Mouse (Mus musculus): Measurements from ENCODE around the gene Myl10. TPM values are rescaled to one million over a fixed set of nuclear protein-coding genes. Genes with fewer than 3 reads are reported as not detected.
"Not testable (repeated sequence)": the region's sequence is repeated elsewhere in the genome, so short reads cannot be mapped to it uniquely, and the experiment has no call there.

Myl10 gene
- total RNA-seq, 4 experiments from 2014 or later, result not detected

DNA sequence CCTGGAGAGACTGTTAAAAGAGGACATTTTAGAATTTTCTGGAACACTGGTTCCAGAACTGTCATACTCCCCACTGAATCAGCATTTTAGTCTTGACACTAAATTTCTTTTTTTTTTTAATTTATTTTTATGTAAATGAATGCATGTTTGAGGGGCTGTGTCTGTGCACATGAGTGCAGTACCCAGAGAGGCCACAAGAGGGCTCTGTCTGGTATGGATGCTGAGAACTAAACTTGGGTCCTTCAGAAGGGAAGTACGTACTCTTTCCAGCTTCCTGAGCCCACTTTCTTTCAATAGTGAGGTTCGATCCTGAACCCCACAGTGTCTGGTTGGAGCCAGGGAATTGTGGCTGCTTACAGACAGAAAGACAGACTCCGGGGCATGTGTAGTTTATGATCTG lies 12.6 kb downstream of the Myl10 start:
- no peak for DNase-seq (ENCODE audit: low spot score)

DNA sequence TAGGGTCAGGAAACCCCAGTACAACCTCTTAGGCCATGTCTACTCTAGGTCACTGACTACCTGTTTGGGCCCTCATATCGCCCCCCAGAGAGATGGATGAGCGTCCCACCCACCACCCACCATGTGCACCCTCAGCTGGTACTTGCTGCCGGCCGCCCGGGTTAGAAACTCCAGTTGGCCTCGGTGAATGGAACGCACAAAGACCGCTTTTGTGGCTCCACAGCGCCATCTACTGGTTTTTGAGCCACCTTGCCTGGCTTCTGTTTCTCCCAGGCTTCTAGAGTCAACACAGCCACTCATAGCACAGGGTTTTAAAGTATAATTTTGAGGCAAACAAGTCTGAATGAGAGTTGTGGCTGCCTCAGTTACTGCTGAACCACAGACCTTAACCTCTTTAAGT lies 13.9 kb downstream of the Myl10 start:
- peak; percentile 53 for DNase-seq (ENCODE audit: low spot score)

DNA sequence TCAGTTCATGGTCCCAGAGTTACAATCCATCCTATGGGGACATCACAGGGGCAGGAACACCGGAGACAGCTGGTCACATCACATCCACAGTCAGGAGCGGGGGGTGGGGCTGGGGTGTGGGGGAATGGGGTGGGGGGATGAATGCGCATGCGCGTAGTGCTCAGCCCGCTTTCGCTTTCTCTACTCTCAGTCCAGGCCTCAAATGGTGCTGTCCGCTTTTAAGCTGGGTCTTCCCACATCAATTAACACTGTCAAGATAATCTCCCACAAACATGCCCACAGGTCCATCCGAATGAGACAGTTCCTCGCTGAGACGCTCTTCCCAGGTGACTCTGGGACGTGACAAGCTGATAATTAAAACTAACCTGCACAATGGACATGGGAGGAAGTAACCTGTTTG lies 15.2 kb downstream of the Myl10 start:
- no peak for DNase-seq (ENCODE audit: low spot score)

DNA sequence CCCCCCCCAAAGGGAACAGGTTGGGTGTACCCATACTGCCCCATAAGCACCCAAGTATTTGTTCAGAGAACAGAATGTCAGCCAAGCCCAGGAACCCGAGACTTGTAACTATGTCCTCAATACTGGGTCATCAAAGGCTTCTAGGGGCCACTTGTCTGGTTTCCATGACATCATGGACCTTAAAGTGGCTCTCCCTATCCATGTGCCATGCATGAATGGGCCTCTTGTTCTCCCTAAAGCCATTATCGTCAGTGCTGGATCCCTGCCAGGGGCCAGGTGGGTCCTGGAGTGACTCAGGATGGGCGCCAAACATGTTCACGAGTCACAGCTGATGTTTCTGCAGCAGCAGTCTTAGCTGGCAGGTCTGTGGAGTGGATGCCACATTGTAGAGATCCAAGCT lies 17.8 kb downstream of the Myl10 start:
- no peak for DNase-seq (ENCODE audit: low spot score)

DNA sequence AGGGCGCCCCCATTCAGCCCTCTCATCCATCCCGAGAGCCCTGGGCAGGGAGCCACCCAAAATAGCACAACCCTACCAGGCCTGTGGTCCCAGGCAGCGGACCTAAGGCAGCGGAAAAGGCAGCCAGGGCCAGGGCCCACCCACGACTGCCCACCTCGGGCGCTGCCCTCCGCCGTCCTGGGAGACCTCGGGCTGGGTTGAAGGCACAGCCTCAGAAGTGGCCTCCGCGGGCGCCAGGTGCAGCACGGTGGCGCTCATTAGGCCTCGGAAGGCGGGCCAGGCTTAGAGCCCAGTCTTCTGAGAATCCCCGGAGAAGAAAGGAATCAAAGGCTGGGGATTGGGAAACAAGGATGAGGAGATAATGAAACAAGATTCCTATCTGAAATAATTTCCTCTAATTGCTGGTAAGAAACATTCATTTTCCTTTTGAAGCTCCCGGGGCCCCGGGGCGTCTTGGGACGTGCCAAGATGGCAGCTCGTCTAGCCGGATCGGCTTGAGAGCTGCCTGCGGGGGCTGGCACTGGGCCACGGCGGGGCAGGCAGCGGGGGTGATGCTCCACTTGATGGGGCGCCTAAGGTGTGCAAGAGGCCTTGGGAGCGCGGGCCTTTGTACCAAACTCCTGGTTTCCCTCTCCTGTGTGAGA lies 21.4 kb downstream of the Myl10 start:
- DNase-seq (ENCODE audit: low spot score), result no peak

DNA sequence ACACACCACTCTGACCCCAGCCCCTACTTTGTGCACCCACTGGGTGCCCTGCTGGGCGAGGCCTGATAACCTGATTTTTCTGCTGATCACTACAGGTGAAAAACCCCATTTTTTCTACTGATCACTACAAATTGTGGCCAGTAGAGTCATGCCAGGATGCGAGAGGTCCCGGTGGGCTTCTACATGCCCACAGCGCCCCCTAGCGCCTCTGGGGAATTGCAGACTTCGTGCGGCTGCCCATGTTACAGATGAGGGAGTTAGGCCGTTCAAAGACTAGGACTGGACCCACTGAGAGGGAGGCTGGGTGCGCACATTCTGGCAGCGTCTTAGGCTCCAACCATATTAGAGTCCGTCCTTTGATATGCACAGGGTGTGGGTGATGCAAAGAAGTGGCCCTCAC lies 21.9 kb downstream of the Myl10 start:
- no peak for DNase-seq (ENCODE audit: low spot score)

DNA sequence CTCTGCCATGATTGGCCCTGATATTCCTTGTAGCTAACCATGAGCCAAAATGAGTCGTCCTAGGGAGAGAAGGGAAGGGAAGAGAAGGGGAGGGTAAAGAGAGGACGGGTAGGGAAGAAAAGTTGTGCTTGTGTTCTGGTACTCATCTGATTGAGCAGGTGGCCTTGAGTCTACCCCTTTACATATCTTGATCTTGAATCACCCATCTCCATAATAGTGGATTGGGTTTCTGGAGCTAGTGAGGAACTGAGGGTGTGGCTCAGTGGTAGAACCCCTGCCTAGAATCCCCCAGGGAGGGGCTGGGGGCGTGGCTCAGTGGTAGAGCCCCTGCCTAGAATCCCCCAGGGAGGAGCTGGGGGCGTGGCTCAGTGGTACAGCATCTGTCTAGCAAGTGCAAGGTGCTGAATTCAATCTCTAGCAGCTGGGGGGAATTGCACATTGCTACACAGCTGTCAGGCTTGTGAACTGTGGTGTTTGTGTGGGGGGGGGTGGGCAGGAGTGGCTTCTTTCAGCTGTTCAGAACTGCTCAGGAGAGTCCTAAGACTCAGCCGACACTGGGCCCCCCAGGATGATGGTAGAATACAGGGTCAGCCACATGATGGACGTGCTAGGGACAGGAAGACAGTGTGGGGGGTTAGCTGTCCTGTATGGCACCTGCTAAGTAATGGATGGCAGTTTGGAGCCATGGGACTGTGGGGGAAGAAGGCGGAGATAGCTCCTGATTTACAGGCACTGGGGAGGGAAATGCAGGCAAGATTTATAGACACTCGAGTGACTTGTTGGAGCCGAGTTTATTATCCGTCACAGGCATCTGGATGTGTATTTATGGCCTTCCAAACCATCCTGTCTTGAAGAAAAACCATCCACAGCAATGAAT lies 24.0 kb downstream of the Myl10 start:
- no peak for DNase-seq (ENCODE audit: low spot score)

DNA sequence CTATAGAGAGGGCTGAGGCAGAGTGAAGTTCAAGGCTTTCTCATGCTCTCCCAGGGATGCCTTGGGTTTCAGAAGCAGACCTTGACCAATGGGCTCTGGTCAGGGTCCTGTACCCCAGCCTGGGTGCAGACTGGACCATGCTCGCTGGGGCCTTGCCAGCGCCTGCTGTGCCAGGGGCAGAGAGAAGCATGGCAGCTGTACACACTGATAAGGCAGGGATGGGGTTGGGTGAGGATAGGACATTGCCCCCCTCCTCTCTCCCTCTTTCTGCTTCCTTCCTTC lies 24.6 kb downstream of the Myl10 start:
- DNase-seq (ENCODE audit: low spot score), result no peak

DNA sequence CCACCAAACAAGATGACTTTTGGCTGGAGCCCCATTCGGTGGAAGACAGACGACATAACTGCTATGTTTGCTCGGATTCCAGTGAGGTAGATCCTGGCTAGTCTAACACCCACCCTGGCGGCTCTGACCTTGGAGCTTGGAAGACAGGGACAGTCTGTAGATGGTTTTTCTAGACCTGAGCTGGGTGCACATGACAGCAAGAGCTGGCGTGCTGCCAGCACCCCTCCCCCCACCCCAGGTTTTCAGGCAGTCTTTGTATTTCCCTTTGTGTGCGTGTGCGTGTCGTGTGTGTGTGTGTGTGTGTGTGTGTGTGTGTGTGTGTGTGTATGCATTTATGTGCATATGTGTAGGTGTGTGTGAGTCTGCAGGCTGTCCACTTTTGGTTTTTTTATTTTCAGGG lies 25.7 kb downstream of the Myl10 start:
- DNase-seq (ENCODE audit: low spot score), result no peak

DNA sequence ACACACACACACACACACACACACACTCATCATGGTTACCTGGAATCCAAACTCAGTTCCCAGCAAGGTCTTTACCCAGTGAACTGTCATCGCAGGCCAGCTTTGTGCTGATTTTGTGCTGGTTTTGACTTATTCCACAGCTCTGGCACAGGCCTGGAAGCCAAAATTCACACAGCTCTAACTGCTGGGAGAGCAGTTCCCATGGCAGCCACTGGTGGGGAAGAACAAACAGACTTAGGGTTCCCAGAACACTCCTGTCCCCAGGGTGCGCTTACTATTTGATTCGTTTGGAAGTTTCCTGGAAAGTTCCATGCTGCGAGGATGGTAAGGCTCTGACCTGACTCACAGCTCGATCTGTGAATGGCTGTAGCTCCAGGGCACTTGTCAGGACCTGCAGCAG lies 28.6 kb downstream of the Myl10 start:
- no peak for DNase-seq (ENCODE audit: low spot score)

DNA sequence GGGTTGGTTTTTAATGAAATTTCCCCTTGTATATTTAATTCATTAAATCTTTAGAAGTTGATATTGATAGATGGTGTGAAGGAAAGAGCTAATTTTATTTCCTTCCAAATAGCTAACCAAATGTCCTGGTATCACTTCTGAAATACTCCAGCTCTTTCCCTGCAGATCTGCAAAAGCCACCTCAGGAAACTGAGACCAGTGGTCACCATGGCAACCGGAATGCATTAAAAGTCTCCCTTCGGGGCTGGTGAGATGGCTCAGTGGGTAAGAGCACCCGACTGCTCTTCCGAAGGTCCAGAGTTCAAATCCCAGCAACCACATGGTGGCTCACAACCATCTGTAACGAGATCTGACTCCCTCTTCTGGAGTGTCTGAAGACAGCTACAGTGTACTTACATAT lies 33.3 kb downstream of the Myl10 start:
- DNase-seq (ENCODE audit: low spot score), result not testable (repeated sequence)

DNA sequence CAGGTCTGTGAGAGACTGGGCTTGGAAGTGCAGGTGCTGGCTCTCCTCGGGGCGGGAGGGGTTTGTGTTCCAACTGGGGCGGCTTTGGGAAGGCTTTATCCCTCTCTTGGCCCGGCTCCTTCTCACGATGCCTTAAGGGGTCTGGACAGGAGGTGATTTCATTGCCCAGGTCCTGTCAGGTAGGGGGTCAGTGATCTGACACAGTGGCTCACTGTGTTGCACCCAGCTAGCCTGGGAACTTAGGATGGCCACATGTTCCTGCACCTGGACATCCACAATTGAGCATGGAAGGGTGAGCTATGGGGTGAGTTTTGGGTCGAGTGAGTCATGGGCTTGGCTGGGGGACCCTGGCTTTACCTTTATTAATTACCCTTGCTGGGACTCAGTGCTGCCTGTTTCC lies 46.0 kb downstream of the Myl10 start:
- DNase-seq (ENCODE audit: low spot score), result no peak

DNA sequence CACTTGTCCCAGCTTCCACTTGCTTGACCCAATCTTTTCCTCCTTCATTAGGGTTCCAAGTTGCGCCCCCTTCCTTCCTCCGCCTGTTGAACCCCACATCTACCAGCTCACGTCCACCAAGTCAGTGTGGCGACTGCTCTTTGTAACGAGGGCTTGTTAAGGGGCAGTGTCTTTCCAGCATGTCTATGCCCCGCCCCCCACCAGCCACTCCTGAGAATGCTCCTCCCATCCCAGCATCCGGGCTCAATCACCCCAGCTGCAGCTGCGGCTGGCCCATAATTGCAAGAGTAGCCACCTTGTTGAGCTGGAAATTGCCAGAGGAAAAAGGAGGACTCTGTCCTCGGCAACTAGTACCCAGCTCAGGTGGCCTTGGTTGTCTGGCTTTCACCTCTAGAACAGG lies 53.6 kb downstream of the Myl10 start:
- no peak for DNase-seq (ENCODE audit: low spot score)

Other genes with a start within 250 kb of the Myl10 start
- 100 to 1,000 TPM in 1 of 4 experiments, 10 to 100 TPM in 3; 79.3 to 102 (median 88.5) TPM for gene Cux1, start 125.7 kb upstream of the Myl10 start, total RNA-seq (2022)
- gene Col26a1, start 190.1 kb downstream of the Myl10 start, total RNA-seq (2022), result under 1 TPM; 0.09 to 0.75 (median 0.40) TPM
- 10 to 100 TPM in 2 of 4 experiments, 1 to 10 TPM in 2; 8.7 to 14.6 (median 10.3) TPM for gene Ift22, start 215.0 kb downstream of the Myl10 start, total RNA-seq (2022)

Measured in heart, adult 8-10 months (tissue).